Mouse (Mus musculus): ENCODE measurements at regions not wholly inside any gene's neighbourhood (a gene's known extent, or its start where the extent isn't known, plus 50 kb on each side); places are given as distances from the start of the nearest gene placed in this dataset.

DNA sequence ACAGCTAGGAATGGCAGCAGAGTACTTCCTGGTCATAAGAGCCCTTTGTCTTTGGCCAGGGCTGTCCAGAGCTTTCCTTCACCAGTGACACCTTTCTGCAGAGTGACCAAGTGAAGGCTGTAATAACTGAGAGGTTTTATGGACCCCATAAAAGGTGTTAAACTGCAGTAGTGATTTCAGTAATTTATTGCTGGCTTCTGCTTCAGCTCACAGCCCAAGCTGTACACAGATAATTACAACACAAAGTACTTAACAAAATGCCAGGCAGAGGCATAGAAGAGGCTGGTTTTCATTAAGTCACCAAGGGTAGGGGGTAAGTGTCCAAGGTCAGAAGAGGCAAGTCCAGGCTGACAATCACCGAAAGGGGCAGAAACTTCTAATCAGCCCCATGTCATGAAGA is 83.8 kb downstream of the Eif4e start:
- Histone ChIP-seq H3K4me3 (no peak overlapping the region), H3K27me3 (replicated peaks) (0 out of 2 replicates have a peak, but pooled peaks cover 8% of the 10 kb centered on the region), H3K4me1 (replicated peaks) (peaks cover 20% of the 10 kb centered on the region), H3K9ac (no peak overlapping the region), H3K9me3 (replicated peaks) (no peaks in the 10 kb centered on the region), H3K36me3 (no peaks in the 10 kb centered on the region), H3K4me2 (no peak overlapping the region), H3K27ac (ENCODE audit: poor library complexity, severe bottlenecking) (no peak overlapping the region)
- WGBS, result 53% methylated on average over 1 of the region's 1 CpGs
- ATAC-seq (ENCODE audit: insufficient number of reproducible peaks, low FRiP score), result no peak

GRCm38 (mm10) chr3:138612884-138613653 is 87.1 kb downstream of the Eif4e start:
- Histone ChIP-seq H3K9ac (no peak overlapping the region), H3K36me3 (no peaks in the 10 kb centered on the region), H3K4me3 (no peak overlapping the region), H3K9me3 (replicated peaks) (no peaks in the 10 kb centered on the region), H3K4me1 (replicated peaks) (peaks cover 20% of the 10 kb centered on the region), H3K27me3 (replicated peaks) (0 out of 2 replicates have a peak, but pooled peaks cover 8% of the 10 kb centered on the region), H3K27ac (ENCODE audit: poor library complexity, severe bottlenecking) (no peak overlapping the region), H3K4me2 (peak overlapping the region; percentile 38)
- peak; percentile 82 for ATAC-seq (ENCODE audit: insufficient number of reproducible peaks, low FRiP score)
- WGBS, result 7% methylated on average over 9 of the region's 9 CpGs

GRCm38 (mm10) chr3:138613680-138614079 is 87.7 kb downstream of the Eif4e start:
- 75% methylated on average over 3 of the region's 3 CpGs for WGBS
- 0 out of 2 replicates have a peak, but pooled peaks cover 8% of the 10 kb centered on the region for H3K27me3 ChIP-seq (replicated peaks)
- H3K36me3 ChIP-seq, result no peaks in the 10 kb centered on the region
- peaks cover 17% of the 10 kb centered on the region for H3K4me1 ChIP-seq (replicated peaks)
- no peak overlapping the region for H3K4me3 ChIP-seq
- H3K4me2 ChIP-seq, result peak overlapping the region; percentile 38
- H3K9me3 ChIP-seq (replicated peaks), result no peaks in the 10 kb centered on the region
- no peak overlapping the region for H3K9ac ChIP-seq
- ATAC-seq (ENCODE audit: insufficient number of reproducible peaks, low FRiP score), result no peak
- H3K27ac ChIP-seq (ENCODE audit: poor library complexity, severe bottlenecking), result no peak overlapping the region

- no peak for ATAC-seq (ENCODE audit: insufficient number of reproducible peaks, low FRiP score)
- Histone ChIP-seq H3K4me2 (no peak overlapping the region), H3K27me3 (replicated peaks) (0 out of 2 replicates have a peak, but pooled peaks cover 7% of the 10 kb centered on the region), H3K36me3 (no peaks in the 10 kb centered on the region), H3K9ac (no peak overlapping the region), H3K27ac (ENCODE audit: poor library complexity, severe bottlenecking) (no peak overlapping the region), H3K9me3 (replicated peaks) (no peaks in the 10 kb centered on the region), H3K4me1 (replicated peaks) (peaks cover 17% of the 10 kb centered on the region), H3K4me3 (no peak overlapping the region)
- WGBS, result 74% methylated on average over 2 of the region's 2 CpGs
Measured at GRCm38 (mm10) chr3:138614899-138615298, 88.9 kb downstream of the Eif4e start.

DNA sequence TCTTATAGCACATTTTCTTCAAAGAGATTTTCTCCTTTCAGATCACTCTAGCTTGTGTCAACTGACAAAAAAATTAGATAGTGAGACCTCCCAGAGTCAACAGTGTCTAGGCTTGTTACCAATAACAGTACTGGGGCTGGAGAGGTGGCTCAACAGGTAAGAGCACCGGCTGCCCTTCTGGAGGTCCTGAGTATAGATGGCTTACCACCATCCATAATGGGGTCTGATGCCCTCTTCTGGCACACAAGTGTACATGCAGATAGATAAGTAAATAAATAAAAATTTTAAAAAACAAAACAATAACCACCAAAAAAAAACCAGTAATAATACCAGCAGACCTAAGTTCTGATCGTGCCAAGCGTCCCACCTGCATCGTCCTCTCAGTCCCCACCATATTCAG is 94.3 kb downstream of the Eif4e start:
- no peak for ATAC-seq (ENCODE audit: insufficient number of reproducible peaks, low FRiP score)
- Histone ChIP-seq H3K9ac (no peak overlapping the region), H3K27ac (ENCODE audit: poor library complexity, severe bottlenecking) (no peak overlapping the region), H3K4me3 (no peak overlapping the region), H3K4me1 (replicated peaks) (no peaks in the 10 kb centered on the region), H3K27me3 (replicated peaks) (no peaks in the 10 kb centered on the region; the same call in 1 of the 2 replicates), H3K9me3 (replicated peaks) (no peaks in the 10 kb centered on the region), H3K4me2 (no peak overlapping the region), H3K36me3 (no peaks in the 10 kb centered on the region)
- WGBS, result 70% methylated on average over 4 of the region's 4 CpGs

DNA sequence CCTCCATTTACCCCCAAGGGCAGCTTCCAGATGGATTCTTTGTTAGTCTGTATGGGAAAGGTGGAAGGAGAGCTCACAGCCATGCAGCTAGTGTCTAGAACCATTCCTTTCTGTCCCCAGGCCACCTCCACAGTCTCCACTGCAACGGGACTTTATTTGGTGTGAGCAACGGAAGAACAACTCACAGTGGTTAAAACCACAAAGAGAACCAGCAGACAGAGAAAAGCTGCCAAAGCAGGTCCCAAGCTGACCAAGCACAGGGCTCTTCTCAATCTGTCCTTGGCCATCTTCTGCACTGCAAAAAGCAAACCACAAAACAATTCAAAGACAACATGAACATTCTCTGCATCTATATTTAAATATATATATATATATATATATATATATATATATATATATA is 98.1 kb downstream of the Eif4e start:
- no peak overlapping the region for H3K4me3 ChIP-seq
- no peak overlapping the region for H3K9ac ChIP-seq
- H3K4me1 ChIP-seq (replicated peaks), result no peaks in the 10 kb centered on the region
- H3K9me3 ChIP-seq (replicated peaks), result no peaks in the 10 kb centered on the region
- no peaks in the 10 kb centered on the region for H3K36me3 ChIP-seq
- H3K27ac ChIP-seq (ENCODE audit: poor library complexity, severe bottlenecking), result no peak overlapping the region
- no peak overlapping the region for H3K4me2 ChIP-seq
- ATAC-seq (ENCODE audit: insufficient number of reproducible peaks, low FRiP score), result no peak
- H3K27me3 ChIP-seq (replicated peaks), result no peaks in the 10 kb centered on the region; the same call in 1 of the 2 replicates
- WGBS, result 82% methylated on average over 2 of the region's 2 CpGs

GRCm38 (mm10) chr3:138626230-138626629 is 100.3 kb downstream of the Eif4e start:
- no peak overlapping the region for H3K4me3 ChIP-seq
- no peak overlapping the region for H3K9ac ChIP-seq
- no peak for ATAC-seq (ENCODE audit: insufficient number of reproducible peaks, low FRiP score)
- WGBS, result 79% methylated on average over 4 of the region's 4 CpGs
- H3K27me3 ChIP-seq (replicated peaks), result no peaks in the 10 kb centered on the region
- no peaks in the 10 kb centered on the region for H3K9me3 ChIP-seq (replicated peaks)
- H3K4me2 ChIP-seq, result no peak overlapping the region
- H3K27ac ChIP-seq (ENCODE audit: poor library complexity, severe bottlenecking), result no peak overlapping the region
- no peaks in the 10 kb centered on the region for H3K36me3 ChIP-seq
- no peaks in the 10 kb centered on the region for H3K4me1 ChIP-seq (replicated peaks)

- 82% methylated on average over 13 of the region's 13 CpGs for WGBS
Measured at GRCm38 (mm10) chr3:138630231-138630630, 104.3 kb downstream of the Eif4e start.

GRCm38 (mm10) chr3:138632086-138632485 is 106.1 kb downstream of the Eif4e start:
- 71% methylated on average over 2 of the region's 2 CpGs for WGBS
- H3K36me3 ChIP-seq, result no peaks in the 10 kb centered on the region
- H3K4me2 ChIP-seq, result no peak overlapping the region
- H3K27ac ChIP-seq (ENCODE audit: poor library complexity, severe bottlenecking), result no peak overlapping the region
- no peaks in the 10 kb centered on the region for H3K4me1 ChIP-seq (replicated peaks)
- H3K9me3 ChIP-seq (replicated peaks), result no peaks in the 10 kb centered on the region
- ATAC-seq (ENCODE audit: insufficient number of reproducible peaks, low FRiP score), result no peak
- H3K4me3 ChIP-seq, result no peak overlapping the region
- no peak overlapping the region for H3K9ac ChIP-seq
- H3K27me3 ChIP-seq (replicated peaks), result no peaks in the 10 kb centered on the region

More at GRCm38 (mm10) chr3:138630231-138630630, 104.3 kb downstream of the Eif4e start:
- Histone ChIP-seq H3K27me3 (replicated peaks) (no peaks in the 10 kb centered on the region), H3K27ac (ENCODE audit: poor library complexity, severe bottlenecking) (no peak overlapping the region), H3K4me1 (replicated peaks) (no peaks in the 10 kb centered on the region), H3K9ac (no peak overlapping the region), H3K9me3 (replicated peaks) (no peaks in the 10 kb centered on the region), H3K4me3 (no peak overlapping the region), H3K4me2 (no peak overlapping the region), H3K36me3 (no peaks in the 10 kb centered on the region)
- no peak for ATAC-seq (ENCODE audit: insufficient number of reproducible peaks, low FRiP score)

DNA sequence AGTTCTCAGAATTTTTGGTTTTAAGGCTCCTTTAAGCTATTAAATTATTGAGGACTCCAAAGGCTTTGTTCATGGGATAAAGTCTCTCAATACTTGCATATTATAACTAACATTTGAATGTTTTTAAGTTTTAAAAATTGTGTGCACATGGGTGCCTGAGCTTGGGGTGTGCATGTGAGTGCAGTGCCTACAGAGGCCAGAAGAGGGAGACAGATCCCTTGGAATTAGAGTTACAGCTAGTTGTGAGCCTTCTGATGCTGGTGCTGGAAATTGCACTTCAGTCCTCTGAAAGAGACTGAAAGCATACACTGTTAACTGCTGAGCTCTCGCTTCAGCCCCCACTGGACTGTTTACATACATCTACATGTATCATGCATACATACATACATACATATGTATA is 100.0 kb upstream of the Tspan5 start:
- Histone ChIP-seq H3K9ac (no peak overlapping the region), H3K4me2 (no peak overlapping the region)
- WGBS, result 95% methylated on average over 1 of the region's 1 CpGs

DNA sequence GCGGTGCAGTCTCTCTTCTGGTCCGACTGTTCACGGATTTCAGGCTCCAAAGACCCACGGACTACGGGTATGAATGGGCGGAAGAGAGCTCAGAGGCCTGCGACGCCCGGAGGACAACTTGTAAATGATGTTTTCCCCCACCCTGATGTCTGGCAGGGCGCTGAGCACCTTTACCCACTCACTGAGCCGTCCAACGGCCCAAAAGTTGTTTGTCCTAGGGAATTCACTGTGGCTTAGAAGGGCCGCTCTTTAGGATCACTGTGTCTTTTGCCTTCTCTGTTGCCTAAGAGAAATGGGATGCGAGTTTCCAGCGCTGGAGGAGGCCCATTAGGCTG is 98.1 kb upstream of the Tspan5 start:
- Histone ChIP-seq H3K27me3 (replicated peaks) (no peaks in the 10 kb centered on the region), H3K9me3 (replicated peaks) (peaks cover 3% of the 10 kb centered on the region; the same call in 1 of the 2 replicates), H3K36me3 (no peaks in the 10 kb centered on the region), H3K9ac (peak overlapping the region; percentile 47), H3K4me2 (peak overlapping the region; percentile 82), H3K27ac (ENCODE audit: poor library complexity, severe bottlenecking) (no peak overlapping the region), H3K4me3 (peak overlapping the region; percentile 36), H3K4me1 (replicated peaks) (peaks cover 13% of the 10 kb centered on the region)
- no peak for ATAC-seq (ENCODE audit: insufficient number of reproducible peaks, low FRiP score)
- 18% methylated on average over 15 of the region's 15 CpGs for WGBS

More for the DNA sequence above, 100.0 kb upstream of the Tspan5 start:
- Histone ChIP-seq H3K27ac (ENCODE audit: poor library complexity, severe bottlenecking) (no peak overlapping the region), H3K27me3 (replicated peaks) (no peaks in the 10 kb centered on the region), H3K4me1 (replicated peaks) (peaks cover 13% of the 10 kb centered on the region), H3K9me3 (replicated peaks) (peaks cover 3% of the 10 kb centered on the region; the same call in 1 of the 2 replicates), H3K4me3 (no peak overlapping the region), H3K36me3 (no peaks in the 10 kb centered on the region)
- ATAC-seq (ENCODE audit: insufficient number of reproducible peaks, low FRiP score), result no peak

Data from heart, embryonic 12.5 days (tissue).